Mouse (Mus musculus): ENCODE measurements around the gene Kdf1.

DNA sequence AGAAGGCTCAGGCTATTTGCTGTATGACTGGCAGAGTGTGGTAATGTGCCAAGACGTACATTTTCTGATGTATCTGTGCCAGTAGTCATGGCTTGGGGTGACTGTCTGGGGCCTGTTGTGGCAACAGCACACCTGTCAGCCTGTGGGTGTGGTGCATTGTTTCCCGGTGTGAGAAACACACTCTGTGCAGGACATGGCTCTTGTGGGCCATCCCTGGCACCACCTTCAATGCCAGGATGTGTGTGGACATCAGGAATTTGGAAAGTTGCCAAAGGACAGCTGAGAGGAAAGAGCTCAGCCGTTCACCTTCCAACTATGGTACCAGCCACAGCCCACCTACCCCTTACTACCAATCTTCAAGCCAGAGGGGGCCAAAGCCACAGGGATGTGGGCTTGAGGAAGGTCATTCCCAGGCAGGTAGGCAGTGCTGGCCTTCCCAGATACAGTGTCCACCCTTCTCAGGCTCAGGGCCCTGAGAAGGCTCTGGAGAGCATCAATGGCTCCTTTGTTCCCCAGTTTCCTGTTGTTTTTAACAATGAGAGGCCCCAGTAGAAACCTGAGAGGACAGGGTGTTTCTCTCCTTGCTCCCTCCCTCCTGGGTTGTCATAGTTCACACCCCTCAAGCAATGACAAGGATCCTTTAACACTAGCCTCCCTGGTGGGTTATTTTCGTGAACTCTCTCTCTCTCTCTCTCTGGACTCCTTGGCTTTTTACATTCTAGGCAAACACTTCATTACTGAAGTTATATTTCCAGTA, 29.1 kb upstream of the Kdf1 start:
- TF ChIP-seq CTCF (IDR thresholded peaks at IDR 0.05; ENCODE audit: low read depth, low read length) (no peak), POLR2A (IDR thresholded peaks at IDR 0.05; ENCODE audit: borderline replicate concordance, low read depth, low read length) (no peak)
